Mouse (Mus musculus): ENCODE results near the gene Eng.

DNA sequence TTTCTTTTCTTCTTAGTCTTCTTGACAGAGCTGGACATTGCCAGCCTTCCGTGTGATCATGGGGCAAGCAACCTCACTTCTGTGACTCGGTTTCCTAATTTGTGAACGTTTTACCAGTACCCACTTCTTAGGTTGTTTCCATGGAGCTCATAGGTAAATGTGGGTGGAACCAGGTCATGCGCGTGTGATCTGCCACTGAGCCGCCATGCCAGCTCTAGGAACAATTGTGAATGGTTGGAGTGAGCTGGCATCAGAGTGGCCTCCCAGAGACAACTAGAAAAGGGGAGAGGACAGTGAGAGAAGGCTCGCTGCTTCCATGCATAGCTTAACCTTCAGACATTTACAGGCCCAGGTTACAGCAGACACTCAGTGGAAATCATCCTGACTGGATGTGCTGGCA lies 21.8 kb downstream of the Eng start:
- TF ChIP-seq POLR2A (IDR thresholded peaks at IDR 0.05; ENCODE audit: low read depth, low read length) (no peak), CTCF (conservative IDR thresholded peaks at IDR 0.05; ENCODE audit: insufficient read depth, insufficient read length, low read depth, low read length) (no peak)

All from kidney, adult 2 months (tissue).